Mouse (Mus musculus): ENCODE results near the gene Olfr136.

Olfr136 gene

DNA sequence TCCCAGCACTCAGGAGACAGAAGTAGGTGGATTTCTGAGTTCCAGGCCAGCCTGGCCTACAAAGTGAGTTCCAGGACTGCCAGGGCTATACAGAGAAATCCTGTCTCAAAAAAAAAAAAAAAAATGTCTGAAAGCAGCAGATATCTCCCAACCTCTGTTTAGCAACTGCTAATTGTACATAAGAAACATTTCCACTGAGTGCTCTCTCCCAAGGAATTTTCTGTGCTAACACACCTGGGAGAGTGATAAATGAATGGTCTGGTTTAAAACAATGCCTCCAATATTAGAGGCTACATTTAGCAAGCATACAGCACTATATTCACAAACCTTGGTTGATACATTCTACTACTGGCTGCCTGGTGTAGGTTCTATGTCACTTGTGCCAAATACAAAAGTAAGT, at the start of gene Olfr136:
Olfr136 (plus strand) TSS at position 301 of the 400 bp plus-strand sequence.
- in situ Hi-C loops (cut with MboI; ENCODE audit: low pct_unique_long_range_greater_than_20kb in 1 of 2, low sequenced_read_pairs in 2 of 2, unreplicated experiment in 1 of 2), result no loop called here

DNA sequence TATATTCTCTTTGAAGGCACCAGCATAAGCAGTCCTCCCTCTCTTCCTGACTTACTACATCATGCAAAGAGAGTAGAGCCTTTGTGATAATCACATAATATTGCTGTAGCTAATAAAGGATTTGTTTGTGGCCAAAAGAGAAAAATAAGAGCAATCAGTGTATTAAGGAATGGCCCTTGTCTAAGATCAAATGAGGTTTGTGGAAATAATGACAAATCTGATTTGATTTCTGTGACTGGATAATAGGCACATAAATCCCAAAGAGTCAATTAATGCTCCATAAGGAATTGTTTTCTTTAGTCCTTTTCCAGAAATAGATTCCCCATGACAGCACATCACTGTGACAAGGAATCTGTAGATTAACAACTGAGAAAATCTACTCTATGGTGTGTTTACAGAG, 22.2 kb upstream of the Olfr136 start, which contains the start of gene Olfr137:
Olfr137 (minus strand) TSS at position 101 of the 400 bp plus-strand sequence.
- in situ Hi-C loops (cut with MboI; ENCODE audit: low pct_unique_long_range_greater_than_20kb in 1 of 2, low sequenced_read_pairs in 2 of 2, unreplicated experiment in 1 of 2), result no loop called here
